Mouse (Mus musculus) erythroblast, embryonic 14.5 days (primary cell): ENCODE measurements around the gene Shank2.

Experiments used
- GATA1 ChIP-seq: IDR thresholded peaks from 2 replicates; pipeline ENCODE4 v1.6.1; 2012; ENCODE audit warnings: low read length, inconsistent platforms, mixed read lengths
- TAL1 ChIP-seq: IDR thresholded peaks from 3 replicates; pipeline ENCODE4 v1.6.1; 2012; ENCODE audit warnings: low read length, inconsistent platforms, mixed read lengths

- no peak for TF ChIP-seq GATA1
- no peak for TF ChIP-seq TAL1
These were observed 158.3 kb downstream of the Shank2 start for GRCm38 (mm10) chr7:144160066-144160465.
